Mouse (Mus musculus) heart, adult 2 months (tissue): ENCODE results near the gene Adamts18.

Experiments used
- CTCF ChIP-seq: fragments of 200-600 bp; IDR thresholded peaks from 2 replicates; pipeline ENCODE4 v1.8.1; 2022; ENCODE audit warnings: antibody characterized with exemption, mild to moderate bottlenecking, moderate library complexity
- EP300 ChIP-seq: fragments of 200-500 bp; IDR thresholded peaks from 2 replicates; pipeline ENCODE4 v1.6.1; 2011; ENCODE audit warnings: low read depth, low read length, control low read depth; ENCODE audit not compliant: insufficient read depth
- POLR2A ChIP-seq: fragments of 200-500 bp; IDR thresholded peaks from 2 replicates; pipeline ENCODE4 v1.6.1; 2011; ENCODE audit warnings: mild to moderate bottlenecking, low read depth, low read length, control low read depth; ENCODE audit not compliant: insufficient read depth

DNA sequence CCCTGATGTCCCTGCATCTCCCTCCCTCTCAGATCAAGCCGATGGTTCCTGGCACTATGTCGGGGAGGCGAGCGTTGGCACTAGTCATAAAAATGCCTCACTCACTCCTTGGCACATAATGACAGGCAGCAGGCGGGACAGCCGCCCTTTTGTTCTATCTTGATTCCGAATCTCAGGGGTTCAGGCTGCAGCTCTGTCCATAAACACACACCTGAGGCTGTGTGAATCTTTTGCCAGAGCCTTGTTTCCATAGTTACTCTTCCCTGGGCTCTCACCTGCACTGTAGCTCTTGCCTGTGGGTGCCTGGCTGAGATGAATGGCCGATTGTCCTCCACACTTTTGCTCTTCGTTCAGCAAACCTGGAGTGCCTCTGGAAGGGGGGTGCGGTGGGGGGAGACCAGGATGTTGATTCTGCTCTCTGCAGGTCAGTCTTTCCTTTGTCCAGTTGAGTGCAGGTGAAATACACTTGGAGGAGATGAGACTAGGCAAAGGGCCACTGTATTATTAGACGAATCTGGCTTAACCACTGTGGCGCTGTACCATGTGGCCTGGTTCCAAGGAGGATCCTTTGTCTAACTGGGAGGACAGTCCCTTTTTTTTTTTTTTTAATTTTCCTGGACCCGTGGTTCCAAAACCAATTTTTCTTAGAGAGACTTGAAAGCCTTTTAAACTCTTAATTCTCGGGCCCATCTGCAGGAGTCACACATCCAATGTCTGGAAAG, 156.8 kb downstream of the Adamts18 start:
- no peak for TF ChIP-seq POLR2A
- no peak for TF ChIP-seq CTCF
- TF ChIP-seq EP300 = no peak
